Mouse (Mus musculus) heart, adult 2 months (tissue): ENCODE measurements at regions not wholly inside any gene's neighbourhood (a gene's known extent, or its start where the extent isn't known, plus 50 kb on each side); places are given as distances from the start of the nearest gene placed in this dataset.

Experiments
- DNase-seq, 2 experiments: peaks; one replicate each; pipeline ENCODE4 v3.0.0; 2021
- H3K27ac ChIP-seq: fragments of 200-600 bp; 2 replicates; pipeline ENCODE4 v1.8.1; 2022
- H3K27me3 ChIP-seq: fragments of 200-500 bp; 2 replicates; pipeline ENCODE4 v1.6.1; 2012; ENCODE audit warnings: mild to moderate bottlenecking, low read length, inconsistent platforms, mixed read lengths; ENCODE audit not compliant: control insufficient read depth, insufficient read depth
- H3K36me3 ChIP-seq: fragments of 200-500 bp; 2 replicates; pipeline ENCODE4 v1.6.1; 2012; ENCODE audit warnings: low read length, inconsistent platforms; ENCODE audit not compliant: control insufficient read depth, insufficient read depth
- H3K4me1 ChIP-seq: fragments of 200-500 bp; 2 replicates; pipeline ENCODE4 v1.6.1; 2011; ENCODE audit warnings: low read length; ENCODE audit not compliant: control insufficient read depth, insufficient read depth
- H3K4me3 ChIP-seq: fragments of 200-600 bp; 2 replicates; pipeline ENCODE4 v1.8.1; 2022
- H3K79me2 ChIP-seq: fragments of 200-500 bp; replicated peaks from 2 replicates; pipeline ENCODE4 v1.6.1; 2012; ENCODE audit warnings: mild to moderate bottlenecking, inconsistent platforms, low read length, moderate library complexity, mixed read lengths; ENCODE audit not compliant: control insufficient read depth, insufficient read depth
- H3K9ac ChIP-seq: fragments of 200-500 bp; 2 replicates; pipeline ENCODE4 v1.6.1; 2012; ENCODE audit warnings: low read depth, mild to moderate bottlenecking, control low read depth, inconsistent platforms, low read length, mixed read lengths
- CTCF ChIP-seq: fragments of 200-600 bp; IDR thresholded peaks from 2 replicates; pipeline ENCODE4 v1.8.1; 2022; ENCODE audit warnings: antibody characterized with exemption, mild to moderate bottlenecking, moderate library complexity
- EP300 ChIP-seq: fragments of 200-500 bp; IDR thresholded peaks from 2 replicates; pipeline ENCODE4 v1.6.1; 2011; ENCODE audit warnings: low read depth, low read length, control low read depth; ENCODE audit not compliant: insufficient read depth
- POLR2A ChIP-seq: fragments of 200-500 bp; IDR thresholded peaks from 2 replicates; pipeline ENCODE4 v1.6.1; 2011; ENCODE audit warnings: mild to moderate bottlenecking, low read depth, low read length, control low read depth; ENCODE audit not compliant: insufficient read depth
- WGBS: fragments of 180-500 bp; shearing (Covaris S2); methylation state at CpG from one replicate; pipeline ENCODE4 v1.1.7; 2018; 5-methylcytosine and 5-hydroxymethylcytosine counted together
- intact Hi-C: fragments of 180-260 bp; cut with DNase I; formaldehyde crosslinking; loops from one replicate; pipeline ENCODE4 v1.15.1; 2025

DNA sequence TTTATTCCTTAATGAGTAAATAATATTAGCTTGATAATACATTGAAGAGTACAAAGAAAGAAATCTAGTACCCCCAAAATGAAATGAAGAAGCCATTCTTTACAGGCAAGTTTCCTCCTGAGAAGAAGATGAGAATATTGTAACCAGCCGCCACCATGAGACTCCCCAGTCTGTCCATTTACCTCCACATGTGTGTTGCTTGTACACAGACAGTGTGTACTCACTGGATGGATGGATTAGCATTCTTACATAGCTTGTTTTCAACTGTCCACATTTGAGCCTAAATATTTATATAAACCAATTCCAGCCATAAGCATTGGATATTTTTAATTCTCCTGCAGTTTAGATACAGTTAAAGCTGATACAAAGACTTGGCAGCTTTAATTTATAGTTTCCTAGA, 82.7 kb upstream of the Gm6993 start:
- no peak overlapping the region for H3K4me3 ChIP-seq
- no peaks in the 10 kb centered on the region for H3K27me3 ChIP-seq
- TF ChIP-seq EP300 (no peak), POLR2A (no peak), CTCF (no peak)
- DNase-seq, result no peak
- H3K9ac ChIP-seq, result no peak overlapping the region
- no peak overlapping the region for H3K27ac ChIP-seq
- intact Hi-C loops, result no loop called here
- H3K36me3 ChIP-seq, result no peaks in the 10 kb centered on the region
- no peaks in the 10 kb centered on the region for H3K79me2 ChIP-seq
- 100% methylated on average over 1 of the region's 1 CpGs for WGBS
- peaks cover 3% of the 10 kb centered on the region for H3K4me1 ChIP-seq

DNA sequence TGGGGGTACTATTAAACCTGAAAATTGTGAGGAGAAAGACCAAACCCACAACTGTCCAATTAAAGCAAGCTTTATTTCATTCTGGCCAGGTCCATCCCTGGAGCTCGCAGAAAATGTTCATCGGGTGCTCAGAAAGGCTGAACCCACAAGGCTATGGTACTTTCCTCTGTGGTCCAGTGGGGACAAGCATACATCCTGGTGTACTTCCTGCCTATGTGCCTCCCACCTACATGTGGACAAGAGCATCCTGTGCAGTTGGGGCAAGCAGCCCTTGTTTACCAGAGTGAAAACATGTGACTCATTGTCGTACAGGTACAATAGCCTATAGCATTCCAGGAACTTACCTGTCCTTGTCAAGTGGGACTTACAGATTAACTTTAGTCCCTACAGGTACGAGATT, 81.7 kb upstream of the Gm6993 start:
- no peak for DNase-seq
- Histone ChIP-seq H3K27ac (no peak overlapping the region), H3K79me2 (no peaks in the 10 kb centered on the region), H3K9ac (no peak overlapping the region), H3K4me1 (peaks cover 3% of the 10 kb centered on the region), H3K4me3 (no peak overlapping the region), H3K36me3 (no peaks in the 10 kb centered on the region), H3K27me3 (no peaks in the 10 kb centered on the region)
- intact Hi-C loops, result no loop called here
- no peak for TF ChIP-seq EP300
- no peak for TF ChIP-seq POLR2A
- TF ChIP-seq CTCF, result no peak
- 80% methylated on average over 4 of the region's 4 CpGs for WGBS

DNA sequence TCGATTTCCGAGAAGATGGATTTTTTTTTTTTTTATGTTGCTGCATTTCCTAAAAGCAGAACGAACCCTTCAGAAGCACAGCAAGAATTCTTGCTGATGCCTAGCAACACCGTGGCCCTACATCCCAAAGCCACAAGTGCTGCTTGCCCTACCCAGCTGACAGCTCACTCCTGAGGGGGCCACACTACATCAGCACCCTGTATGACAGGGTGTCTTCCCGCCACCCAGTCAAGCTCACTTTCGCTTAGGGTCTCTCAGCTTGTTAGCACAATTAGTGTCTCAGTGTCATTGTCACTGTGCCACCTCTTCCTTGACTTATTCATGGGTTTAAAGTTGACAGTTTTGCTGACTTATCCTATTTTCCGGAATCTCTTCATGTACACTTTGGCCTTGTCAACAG, 81.2 kb upstream of the Gm6993 start:
- DNase-seq, result no peak
- Histone ChIP-seq H3K27me3 (no peaks in the 10 kb centered on the region), H3K4me1 (peaks cover 3% of the 10 kb centered on the region), H3K79me2 (no peaks in the 10 kb centered on the region), H3K4me3 (no peak overlapping the region), H3K27ac (no peak overlapping the region), H3K36me3 (no peaks in the 10 kb centered on the region), H3K9ac (no peak overlapping the region)
- TF ChIP-seq EP300 (no peak), CTCF (no peak), POLR2A (no peak)
- intact Hi-C loops, result no loop called here
- 79% methylated on average over 7 of the region's 7 CpGs for WGBS

DNA sequence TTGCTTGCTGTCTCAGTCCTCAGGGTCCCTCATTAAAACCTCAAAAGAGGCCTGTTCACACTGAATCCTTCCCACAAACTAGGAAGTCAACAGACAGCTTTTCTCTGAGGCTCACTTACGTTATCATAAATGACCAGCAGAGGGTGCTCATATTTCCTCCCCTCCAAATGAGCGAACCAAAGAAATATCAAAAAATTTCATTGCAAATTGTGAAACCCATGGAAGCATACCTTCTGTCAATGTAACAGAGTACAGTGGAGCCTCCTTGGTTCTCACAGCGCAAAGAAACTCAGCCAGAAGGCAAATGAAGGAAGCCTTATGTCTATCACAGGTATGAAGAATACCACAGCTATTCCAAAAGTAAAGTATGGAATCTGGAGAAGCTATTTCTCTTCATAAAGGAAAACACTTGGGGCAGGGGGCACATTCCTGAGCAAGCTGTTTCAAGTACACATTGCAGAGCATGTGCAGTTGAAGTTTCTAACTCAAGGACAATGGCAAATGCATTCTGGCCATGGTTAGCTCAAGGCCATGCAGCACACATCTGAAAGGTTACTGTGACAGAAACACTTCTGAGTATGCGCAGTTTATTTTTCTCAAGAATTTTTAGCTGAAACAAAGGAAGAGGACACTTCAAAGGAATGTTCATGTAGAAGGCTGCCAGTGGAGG, 72.2 kb upstream of the Gm6993 start:
- no peaks in the 10 kb centered on the region; the same call in 1 of the 2 replicates for H3K4me1 ChIP-seq
- DNase-seq, result no peak
- TF ChIP-seq EP300 (no peak), POLR2A (no peak), CTCF (peak; percentile 84)
- intact Hi-C loops, result loop anchor here (2.0 to 5.0 kb wide), 2 partner anchors 41 to 98 kb away; no protein-coding TSS in a partner anchor
- H3K27me3 ChIP-seq, result no peaks in the 10 kb centered on the region
- no peak overlapping the region for H3K27ac ChIP-seq
- H3K9ac ChIP-seq, result no peak overlapping the region
- no peaks in the 10 kb centered on the region for H3K36me3 ChIP-seq
- H3K79me2 ChIP-seq, result no peaks in the 10 kb centered on the region; the same call in 1 of the 2 replicates
- no peak overlapping the region for H3K4me3 ChIP-seq
- WGBS, result 62% methylated on average over 4 of the region's 4 CpGs

DNA sequence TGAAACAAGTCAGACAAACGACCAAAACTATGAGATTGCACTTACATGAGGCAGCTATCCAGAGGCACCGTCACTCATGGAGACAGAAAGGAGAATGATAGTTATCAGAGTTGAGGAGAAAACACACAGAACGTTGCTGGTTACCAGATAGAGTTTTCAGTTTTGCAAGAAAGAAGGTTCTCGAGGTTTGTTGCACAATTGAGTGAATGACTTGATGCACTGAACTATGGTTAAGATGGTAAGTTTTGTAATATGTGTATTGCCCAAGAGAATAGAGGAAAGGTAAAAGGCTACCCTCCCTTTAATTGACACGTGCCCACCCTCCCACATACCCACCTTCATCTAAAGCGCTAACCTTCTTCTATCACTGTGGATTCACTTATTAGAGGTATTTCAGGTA, 70.5 kb upstream of the Gm6993 start:
- no peak overlapping the region for H3K9ac ChIP-seq
- H3K4me3 ChIP-seq, result no peak overlapping the region
- 63% methylated on average over 6 of the region's 6 CpGs for WGBS
- TF ChIP-seq EP300 (no peak), CTCF (no peak), POLR2A (no peak)
- H3K27ac ChIP-seq, result no peak overlapping the region
- intact Hi-C loops, result no loop called here
- no peaks in the 10 kb centered on the region for H3K27me3 ChIP-seq
- H3K4me1 ChIP-seq, result no peaks in the 10 kb centered on the region; the same call in 1 of the 2 replicates
- no peaks in the 10 kb centered on the region; the same call in 1 of the 2 replicates for H3K79me2 ChIP-seq
- no peaks in the 10 kb centered on the region for H3K36me3 ChIP-seq
- no peak for DNase-seq

DNA sequence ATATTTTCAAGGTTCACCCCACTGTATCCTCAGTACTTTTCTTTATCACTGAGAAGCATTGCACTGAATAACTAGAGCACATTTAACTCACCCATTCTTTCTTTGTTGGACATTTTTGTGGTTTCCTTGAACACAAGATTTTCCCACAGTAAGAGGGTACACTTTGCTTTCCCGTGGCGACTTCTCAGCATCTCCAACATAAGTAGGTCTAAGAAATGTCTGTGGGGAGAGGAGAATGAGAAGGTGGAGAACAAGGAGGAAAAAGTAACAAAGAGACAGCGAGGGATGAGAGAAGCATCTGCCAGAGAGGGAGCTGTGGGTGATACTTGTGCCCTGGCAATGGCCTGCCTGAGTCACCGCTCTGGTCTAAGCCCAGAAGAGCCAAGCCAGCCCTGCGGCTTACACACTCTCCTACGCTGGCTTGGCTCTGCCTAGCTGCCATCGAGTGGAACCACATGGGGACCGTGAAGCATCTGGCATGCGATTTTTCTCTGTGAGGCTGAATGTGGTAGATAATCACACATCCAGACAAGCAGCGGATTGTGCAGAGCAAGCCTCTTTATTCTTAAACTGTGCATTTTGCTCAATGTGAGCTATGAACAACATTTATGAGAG, 69.9 kb upstream of the Gm6993 start:
- peak; percentile 55 to 73 for DNase-seq
- intact Hi-C loops, result no loop called here
- Histone ChIP-seq H3K27me3 (no peaks in the 10 kb centered on the region), H3K4me1 (no peaks in the 10 kb centered on the region; the same call in 1 of the 2 replicates), H3K36me3 (no peaks in the 10 kb centered on the region), H3K27ac (no peak overlapping the region), H3K79me2 (no peaks in the 10 kb centered on the region; the same call in 1 of the 2 replicates), H3K9ac (no peak overlapping the region), H3K4me3 (no peak overlapping the region)
- TF ChIP-seq CTCF (peak; percentile 48), POLR2A (no peak)
- 62% methylated on average over 10 of the region's 10 CpGs for WGBS
